Mouse (Mus musculus): ENCODE results near the gene Ccdc69. TPM values are rescaled to one million over a fixed set of nuclear protein-coding genes. Genes with fewer than 3 reads are reported as not detected.
"Not testable (repeated sequence)": the region's sequence is repeated elsewhere in the genome, so short reads cannot be mapped to it uniquely, and the experiment has no call there.

The Ccdc69 gene
- total RNA-seq (2021), result 1 to 10 TPM; 7.6 to 8.0 TPM

DNA sequence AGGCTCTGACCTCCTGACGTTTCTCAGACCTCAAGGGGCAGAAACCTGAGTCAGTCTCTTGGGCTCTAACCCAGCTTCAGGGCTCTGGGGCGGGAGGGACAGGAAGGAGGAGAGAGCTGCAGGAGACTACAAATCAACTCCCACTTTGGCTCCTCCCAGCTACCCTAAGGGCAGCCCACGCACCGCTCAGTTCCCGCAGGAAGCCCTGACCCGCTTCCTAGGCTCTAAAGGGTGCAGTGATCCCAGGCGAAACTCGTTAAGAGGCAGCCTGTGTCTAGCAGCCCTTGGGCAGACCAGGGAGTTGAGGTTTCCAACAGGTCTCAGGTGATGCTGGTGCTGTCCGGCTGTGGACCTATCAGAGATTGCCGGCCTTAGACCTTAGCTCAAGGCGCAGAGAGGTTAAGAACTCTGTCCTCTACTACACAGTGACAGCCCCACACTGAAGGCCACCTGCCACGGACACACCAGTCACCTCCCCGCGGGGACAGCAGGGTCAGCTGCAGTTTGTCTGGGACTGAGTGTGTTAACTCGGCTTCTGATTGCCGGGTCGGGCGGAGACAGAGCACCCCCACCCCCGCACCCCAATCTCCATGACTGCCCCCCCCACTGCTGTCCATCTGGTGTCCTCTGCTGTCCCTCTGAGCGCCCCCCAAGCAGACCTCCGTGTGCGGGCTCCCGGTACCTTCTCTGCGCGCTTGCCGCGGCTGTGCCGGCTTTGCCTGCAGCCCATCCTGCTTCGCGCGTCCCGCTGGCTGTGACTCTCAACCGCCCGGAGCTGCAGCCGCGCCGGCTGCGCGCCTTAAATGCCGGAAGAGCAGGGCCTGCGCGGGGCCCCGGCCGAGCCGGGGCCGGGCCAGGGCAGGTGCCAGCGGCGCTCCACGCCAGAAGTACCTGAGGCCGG lies at the start of gene Ccdc69:
Gene Ccdc69 (minus strand): TSS at position 801 of the 901 bp plus-strand sequence.
- peak; percentile 64 to 73 for DNase-seq
- intact Hi-C loops (cut with DNase I), result no loop called here

GRCm38 (mm10) chr11:55126663-55127062 lies 48.7 kb upstream of the Ccdc69 start:
- intact Hi-C loops (cut with DNase I), result no loop called here
- no peak for DNase-seq

GRCm38 (mm10) chr11:55121430-55121829 lies 43.5 kb upstream of the Ccdc69 start:
- intact Hi-C loops (cut with DNase I), result no loop called here
- DNase-seq, result no peak

GRCm38 (mm10) chr11:55120821-55121271 lies 42.9 kb upstream of the Ccdc69 start:
- no peak for DNase-seq
- intact Hi-C loops (cut with DNase I), result no loop called here

GRCm38 (mm10) chr11:55120279-55120678 lies 42.3 kb upstream of the Ccdc69 start:
- DNase-seq, result no peak
- intact Hi-C loops (cut with DNase I), result no loop called here

- DNase-seq, result no peak
- intact Hi-C loops (cut with DNase I), result no loop called here
These were observed 39.1 kb upstream of the Ccdc69 start for GRCm38 (mm10) chr11:55117031-55117430.

GRCm38 (mm10) chr11:55116004-55116403 lies 38.1 kb upstream of the Ccdc69 start:
- intact Hi-C loops (cut with DNase I), result no loop called here
- DNase-seq, result no peak

GRCm38 (mm10) chr11:55114291-55114690 lies 36.4 kb upstream of the Ccdc69 start:
- no peak for DNase-seq
- intact Hi-C loops (cut with DNase I), result no loop called here

GRCm38 (mm10) chr11:55113861-55114250 lies 35.9 kb upstream of the Ccdc69 start:
- intact Hi-C loops (cut with DNase I); DNase-seq: not testable (repeated sequence)

DNA sequence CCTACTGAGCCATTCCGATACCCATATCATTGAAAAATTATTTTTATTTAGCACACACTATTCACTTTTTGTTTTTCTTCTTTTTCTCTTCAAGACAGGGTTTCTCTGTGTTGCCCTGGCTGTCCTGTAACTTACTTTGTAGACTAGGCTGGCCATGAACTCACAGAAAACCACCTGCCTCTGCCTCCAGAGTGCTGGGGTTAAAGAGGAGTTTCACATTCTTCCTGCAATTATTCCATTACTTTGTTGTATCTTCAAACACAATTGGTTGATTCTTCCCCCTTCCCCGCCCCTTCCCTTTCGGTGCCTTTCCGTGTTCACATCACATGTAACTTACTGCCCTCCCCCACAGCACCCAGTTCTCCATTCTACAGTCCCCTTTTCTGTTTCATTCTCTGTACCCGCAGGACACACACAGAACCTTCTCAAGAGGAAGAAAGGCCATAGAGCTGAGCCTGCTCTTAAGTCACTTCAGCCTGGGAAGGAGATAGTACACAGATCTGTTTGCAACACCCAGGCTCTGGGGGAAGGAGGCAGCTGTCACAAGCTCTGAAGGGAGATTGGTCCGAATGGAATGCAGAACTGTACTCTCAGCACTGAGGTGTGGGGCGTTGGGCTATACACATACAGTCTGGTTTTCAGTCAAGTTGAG lies 35.4 kb upstream of the Ccdc69 start:
- intact Hi-C loops (cut with DNase I), result no loop called here
- DNase-seq, result no peak

- no peak for DNase-seq
- intact Hi-C loops (cut with DNase I), result no loop called here
These were observed 32.7 kb upstream of the Ccdc69 start for GRCm38 (mm10) chr11:55110566-55111169.

DNA sequence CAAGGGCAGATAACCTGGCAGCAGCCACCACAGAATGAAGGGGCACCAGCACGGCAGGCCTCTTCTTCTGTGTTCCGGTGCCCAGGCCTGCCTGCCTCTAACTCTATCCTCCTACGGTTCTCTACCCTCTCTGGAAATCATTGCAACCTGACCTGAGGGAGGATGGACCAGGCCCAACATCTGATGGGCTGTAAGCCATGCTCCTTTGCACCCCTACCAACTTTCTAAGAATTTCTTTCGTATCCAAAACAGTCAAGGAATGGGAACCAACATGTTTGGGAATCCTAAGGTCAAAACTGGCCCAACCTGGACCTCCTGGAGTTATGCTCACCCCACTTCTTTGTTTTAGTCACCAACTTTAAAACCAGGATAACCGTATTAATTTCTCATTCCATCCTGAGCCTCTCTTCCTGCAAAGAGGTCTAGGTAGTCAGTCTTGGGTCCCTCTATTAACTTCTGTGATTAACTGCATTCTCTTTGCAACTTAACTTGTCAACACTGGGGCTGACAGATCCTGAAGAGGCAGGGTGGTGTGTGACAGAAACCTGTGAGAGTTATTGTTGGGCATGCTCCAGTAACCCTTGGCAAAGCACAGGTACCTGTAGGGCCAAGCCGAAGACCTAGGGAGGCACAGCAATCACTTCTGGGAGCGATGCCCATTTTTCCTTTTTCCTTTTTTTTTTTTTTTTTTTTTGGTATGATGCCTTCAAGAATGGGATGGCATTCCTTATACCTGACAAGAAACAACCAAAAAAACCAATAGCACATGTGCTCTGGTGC lies 31.8 kb upstream of the Ccdc69 start:
- intact Hi-C loops (cut with DNase I), result no loop called here
- DNase-seq, result no peak

DNA sequence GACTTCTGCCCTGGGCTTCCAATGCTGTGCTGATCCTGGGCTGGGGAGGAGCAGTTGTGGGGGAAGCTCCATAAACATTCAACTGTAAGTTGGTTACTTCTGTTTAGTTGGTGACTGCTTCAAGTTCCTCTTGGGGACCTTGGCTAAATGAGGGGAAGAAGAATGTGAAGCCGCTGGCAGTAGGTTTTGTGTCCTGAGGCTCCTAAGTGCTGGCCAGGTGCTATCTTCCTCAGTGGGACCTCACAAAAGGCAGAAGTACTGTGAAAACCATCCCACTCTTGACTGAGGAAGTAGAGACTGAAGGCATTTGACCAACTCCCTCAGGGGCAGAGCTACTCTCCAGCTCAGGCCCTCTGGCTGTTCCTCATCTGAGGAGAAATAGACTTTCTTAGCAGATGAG lies 28.7 kb upstream of the Ccdc69 start:
- intact Hi-C loops (cut with DNase I), result no loop called here

DNA sequence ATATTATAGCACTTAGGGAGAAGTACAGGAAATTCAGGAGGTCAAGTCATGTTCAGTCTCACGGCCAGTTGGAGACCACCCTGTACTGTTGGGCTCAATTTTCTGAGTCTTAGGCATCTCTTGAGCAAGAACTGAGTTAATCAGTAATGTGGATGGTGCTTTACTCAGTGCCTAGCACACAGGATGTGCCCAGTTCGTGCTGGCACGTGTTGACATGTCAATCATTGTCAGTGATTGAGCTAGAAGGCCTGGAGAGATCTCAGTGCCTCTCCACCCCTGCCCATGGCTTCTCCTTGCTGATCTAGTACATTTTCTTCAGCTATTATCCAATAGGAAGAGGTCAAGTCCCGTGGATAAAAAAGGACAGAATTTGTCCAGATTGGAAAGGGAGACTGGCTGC lies 27.5 kb upstream of the Ccdc69 start:
- no peak for DNase-seq
- intact Hi-C loops (cut with DNase I), result no loop called here

More for the DNA sequence above, 28.7 kb upstream of the Ccdc69 start:
- DNase-seq, result no peak

- DNase-seq, result no peak
- intact Hi-C loops (cut with DNase I), result no loop called here
These were observed 25.3 kb upstream of the Ccdc69 start for GRCm38 (mm10) chr11:55103229-55103628.

GRCm38 (mm10) chr11:55102015-55102414 lies 24.1 kb upstream of the Ccdc69 start:
- no peak for DNase-seq
- intact Hi-C loops (cut with DNase I), result no loop called here

- DNase-seq, result no peak
- intact Hi-C loops (cut with DNase I), result loop anchor here (10.0 kb wide), 1 partner anchor 355 kb away; no protein-coding TSS in a partner anchor
These were observed 21.9 kb upstream of the Ccdc69 start for GRCm38 (mm10) chr11:55099868-55100267.

DNA sequence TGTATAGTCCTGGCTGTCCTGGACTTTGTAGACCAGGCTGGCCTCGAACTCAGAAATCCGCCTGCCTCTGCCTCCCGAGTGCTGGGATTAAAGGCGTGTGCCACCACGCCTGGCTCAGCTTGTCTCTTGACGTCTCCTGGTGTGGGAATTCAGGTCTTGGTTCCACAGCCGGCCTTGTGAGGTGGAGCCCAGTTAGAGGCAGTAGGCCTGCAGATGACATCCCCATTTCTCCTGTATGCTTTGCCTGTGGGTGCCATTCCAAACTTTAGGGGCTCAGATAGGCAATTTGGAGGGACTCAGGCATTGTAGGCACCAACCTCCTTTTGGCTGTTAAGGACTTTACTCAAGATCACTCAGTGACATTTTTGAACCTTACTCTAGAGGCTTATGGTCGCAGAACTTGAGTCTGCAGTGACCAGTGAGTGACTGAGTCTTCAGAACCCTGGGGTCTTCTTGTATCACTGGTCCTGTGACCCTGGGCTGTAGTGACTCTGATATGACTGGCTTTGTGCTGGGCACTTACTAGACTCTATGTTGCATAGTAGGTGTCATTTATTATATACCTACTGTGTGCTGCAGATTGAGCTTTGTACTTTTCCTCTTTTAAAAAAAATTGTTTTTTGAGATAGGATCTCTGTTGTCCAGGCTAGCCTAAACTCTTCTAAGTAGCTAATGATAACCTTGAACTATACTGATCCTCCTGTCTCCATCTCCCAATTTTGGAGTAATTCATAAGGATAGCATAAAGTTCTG lies 21.3 kb upstream of the Ccdc69 start:
- intact Hi-C loops (cut with DNase I), result loop anchor here (10.0 kb wide), 1 partner anchor 356 kb away; no protein-coding TSS in a partner anchor
- DNase-seq, result no peak

DNA sequence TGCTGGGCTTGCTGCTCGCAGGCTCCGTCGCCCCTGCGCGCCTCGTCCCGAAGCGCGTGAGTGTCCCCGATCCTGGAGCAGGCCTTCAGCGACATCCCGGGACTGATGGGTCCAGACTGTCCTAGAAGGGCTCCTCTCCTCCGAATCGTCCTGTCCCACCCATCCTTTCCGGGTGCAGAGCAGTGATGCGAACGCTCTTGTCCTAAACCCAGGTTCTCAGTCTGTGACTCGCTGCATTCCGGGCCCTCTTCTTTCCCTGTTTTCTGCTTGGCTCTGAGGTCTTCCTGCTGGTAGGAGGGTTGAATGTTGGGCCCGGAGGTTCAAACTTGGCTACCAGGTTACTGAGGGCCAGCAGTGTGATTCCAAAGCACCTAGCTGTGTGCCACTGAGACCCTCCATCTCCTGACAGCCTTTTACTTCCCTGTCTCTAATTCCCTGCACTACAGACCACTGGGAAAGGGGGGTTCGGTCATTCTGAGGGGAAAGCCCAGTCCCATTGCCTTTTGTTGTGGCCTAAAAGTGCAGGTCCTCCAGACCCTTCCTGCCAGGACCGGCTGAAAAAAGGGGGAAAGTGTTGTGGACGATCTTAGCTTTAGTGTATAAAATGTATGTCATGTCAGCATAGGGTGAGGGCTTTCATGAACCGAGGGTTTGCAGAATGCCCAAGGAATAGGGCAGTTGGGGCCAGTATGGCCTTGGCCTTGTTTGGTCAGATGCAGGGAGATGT lies 20.4 kb upstream of the Ccdc69 start:
- intact Hi-C loops (cut with DNase I), result loop anchor here (10.0 kb wide), 1 partner anchor 356 kb away; no protein-coding TSS in a partner anchor
- peak in 1 of 2 experiments; percentile 12 for DNase-seq
